Mouse (Mus musculus): ENCODE measurements around the gene Pgrmc1.

The Pgrmc1 gene

GRCm38 (mm10) chrX:36604040-36604439, 6.0 kb downstream of the Pgrmc1 start:
- CTCF ChIA-PET, result no interaction called here

GRCm38 (mm10) chrX:36609117-36609516, 11.1 kb downstream of the Pgrmc1 start:
- CTCF ChIA-PET, result no interaction called here

- CTCF ChIA-PET, result no interaction called here
Observed at GRCm38 (mm10) chrX:36628102-36628501, 30.1 kb downstream of the Pgrmc1 start.

- CTCF ChIA-PET, result interaction anchor here (0.6 kb wide), 1 partner anchor 81 kb away, joined by 3 read pairs; no protein-coding TSS in a partner anchor
Observed at GRCm38 (mm10) chrX:36630771-36631170, 32.8 kb downstream of the Pgrmc1 start.

- CTCF ChIA-PET, result no interaction called here
Observed at GRCm38 (mm10) chrX:36640046-36640445, 42.0 kb downstream of the Pgrmc1 start.

GRCm38 (mm10) chrX:36644657-36645551, 46.9 kb downstream of the Pgrmc1 start, which contains the start of gene Akap17b:
Gene Akap17b, minus strand, starts transcription at chrX:36645395.
- CTCF ChIA-PET, result interaction anchor here (0.5 to 0.6 kb wide), 2 partner anchors 106 to 139 kb away, joined by 3 to 7 read pairs; no protein-coding TSS in a partner anchor

Measured in spleen, embryonic (tissue).